Comparison of ENCODE assay signal across 8 mouse cellular contexts in the genomic region with DNA sequence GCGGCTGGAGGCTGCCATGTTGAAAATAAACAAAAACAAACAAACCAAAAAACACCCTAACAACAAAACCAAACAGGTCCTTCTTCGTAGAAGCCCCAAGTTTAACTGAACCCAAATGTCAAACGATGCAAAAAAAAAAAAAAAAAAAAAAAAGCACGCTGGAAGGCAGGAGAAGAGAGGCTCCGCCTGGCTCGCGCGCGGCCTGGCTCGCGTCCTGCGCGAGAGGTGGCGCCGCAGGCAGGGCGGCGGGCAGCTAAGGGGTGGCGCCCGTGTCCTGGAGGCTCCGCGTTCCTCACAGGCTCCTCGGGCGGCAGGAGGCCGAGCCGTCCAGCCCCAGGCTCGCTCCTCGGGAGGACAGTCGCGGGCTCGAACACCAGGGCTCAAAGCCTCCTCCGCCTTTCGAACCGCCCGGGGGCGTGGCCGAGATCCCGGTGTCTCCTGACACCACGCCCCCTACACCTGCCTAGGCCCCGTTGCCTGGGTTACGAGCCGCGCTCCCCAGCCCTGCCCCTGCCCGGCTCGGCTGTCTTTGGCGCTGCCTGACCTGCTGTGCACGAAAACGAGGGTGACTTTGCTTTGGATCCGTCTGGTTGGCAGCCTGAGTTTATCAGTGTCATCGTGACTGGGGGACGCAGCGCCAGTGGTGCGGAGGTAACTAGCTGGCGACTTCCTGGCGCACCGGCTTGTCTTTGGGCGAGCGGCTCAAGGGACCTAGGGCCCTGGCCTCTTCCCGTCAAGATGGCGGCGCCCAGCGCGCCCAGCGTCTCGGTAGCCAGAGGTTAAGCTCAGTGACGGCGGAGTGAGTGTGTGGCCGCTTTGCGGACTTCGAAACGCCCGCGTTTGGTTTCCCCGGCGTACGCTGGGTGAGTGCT. TPM values are rescaled to one million over a fixed set of nuclear protein-coding genes. Genes with fewer than 3 reads are reported as not detected.
DNase-seq lines count a peak whose midpoint lies in the region; ATAC-seq lines count a peak whose summit lies in the region.

A gene (plus strand): TSS at position 270 of the 872 bp plus-strand sequence.
A gene (minus strand): TSS at position 384 of the 872 bp plus-strand sequence.

- ATAC-seq in CD4-positive, CD25-positive, alpha-beta regulatory T cell, adult 4 months = peak; percentile 98
- peak; percentile 97 for ATAC-seq in heart, embryonic 14.5 days (ENCODE audit: insufficient number of reproducible peaks, insufficient read depth, low FRiP score, low read depth)
- peak; percentile 95 for ATAC-seq in liver, embryonic 13.5 days (ENCODE audit: low read depth)
- ATAC-seq in stomach, embryonic 16.5 days (ENCODE audit: insufficient read depth, low FRiP score) = peak; percentile 98

- H3K27me3 ChIP-seq in heart, embryonic 14.5 days (ENCODE audit: control insufficient read depth, insufficient read depth, low read length) = no peaks in the 10 kb centered on the region
- H3K27me3 ChIP-seq in liver, embryonic 13.5 days = no peaks in the 10 kb centered on the region
- H3K27me3 ChIP-seq in stomach, embryonic 16.5 days (ENCODE audit: control insufficient read depth, insufficient read depth, low read length) = no peaks in the 10 kb centered on the region

- DNase-seq in c-Kit-negative CD71-positive TER-119-positive erythroid progenitor cells, embryonic 14.5 days (ENCODE audit: low read depth, low spot score) = peak; percentile 97
- DNase-seq in fibroblast of lung, adult 2 months (ENCODE audit: low read depth) = peak; percentile 87
- peak; percentile 98 for DNase-seq in kidney, postnatal 14 days
- DNase-seq in liver, embryonic 13.5 days = peak; percentile 97
- peak; percentile 99 for DNase-seq in neural tube, embryonic 10.5 days (ENCODE audit: extremely low spot score, low spot score)

- H3K4me2 ChIP-seq in heart, embryonic 14.5 days (ENCODE audit: low read length) = peak within 1 kb of the TSS; percentile 85
- H3K4me2 ChIP-seq in liver, embryonic 13.5 days = peak within 1 kb of the TSS; percentile 89
- peak within 1 kb of the TSS; percentile 69 for H3K4me2 ChIP-seq in stomach, embryonic 16.5 days (ENCODE audit: low read depth, low read length)

- H3K4me3 ChIP-seq in heart, embryonic 14.5 days (ENCODE audit: control insufficient read depth in 1 of 2, insufficient read depth in 1 of 2, low read depth in 1 of 2, low read length in 2 of 2) = peak within 1 kb of the TSS; percentile 70 to 88
- peak within 1 kb of the TSS; percentile 72 for H3K4me3 ChIP-seq in liver, embryonic 13.5 days (replicated peaks)
- peak within 1 kb of the TSS; percentile 88 for H3K4me3 ChIP-seq in stomach, embryonic 16.5 days (replicated peaks; ENCODE audit: low read length)

- WGBS in heart, embryonic 14.5 days = under 1% methylated on average over 72 of the region's 75 CpGs
- WGBS in liver, embryonic 13.5 days (ENCODE audit: insufficient replicate concordance) = under 1% methylated on average over 74 of the region's 75 CpGs
- WGBS in stomach, embryonic 16.5 days = under 1% methylated on average over 74 of the region's 75 CpGs

- H3K9me3 ChIP-seq in heart, embryonic 14.5 days (ENCODE audit: control insufficient read depth, low read length) = no peaks in the 10 kb centered on the region
- no peaks in the 10 kb centered on the region for H3K9me3 ChIP-seq in liver, embryonic 13.5 days (replicated peaks)
- no peaks in the 10 kb centered on the region for H3K9me3 ChIP-seq in stomach, embryonic 16.5 days (replicated peaks; ENCODE audit: control insufficient read depth, low read length)

- peaks cover 0 to 15% of the 10 kb centered on the region in 2 experiments; a peak in 3 of 4 replicates for H3K4me1 ChIP-seq in heart, embryonic 14.5 days (ENCODE audit: control insufficient read depth in 2 of 2, insufficient read depth in 2 of 2, low read length in 2 of 2)
- peaks cover 48% of the 10 kb centered on the region for H3K4me1 ChIP-seq in liver, embryonic 13.5 days (replicated peaks)
- peaks cover 3% of the 10 kb centered on the region; the same call in 1 of the 2 replicates for H3K4me1 ChIP-seq in stomach, embryonic 16.5 days (ENCODE audit: control insufficient read depth, insufficient read depth, low read length)

- peak within 1 kb of the TSS; percentile 96 to 100 for H3K27ac ChIP-seq in heart, embryonic 14.5 days (replicated peaks in 1 of 2; ENCODE audit: control insufficient read depth in 1 of 2, insufficient read depth in 1 of 2, low read depth in 2 of 2, low read length in 2 of 2)
- peak within 1 kb of the TSS; percentile 91 for H3K27ac ChIP-seq in liver, embryonic 13.5 days
- H3K27ac ChIP-seq in stomach, embryonic 16.5 days (ENCODE audit: low read length) = peak within 1 kb of the TSS; percentile 97

- H3K9ac ChIP-seq in heart, embryonic 14.5 days (ENCODE audit: low read length) = peak within 1 kb of the TSS; percentile 79
- H3K9ac ChIP-seq in liver, embryonic 13.5 days = peak within 1 kb of the TSS; percentile 81
- peak within 1 kb of the TSS; percentile 84 for H3K9ac ChIP-seq in stomach, embryonic 16.5 days (ENCODE audit: low read length)

- H3K36me3 ChIP-seq in heart, embryonic 14.5 days (ENCODE audit: control insufficient read depth, insufficient read depth, low read length) = no peaks in the 10 kb centered on the region
- H3K36me3 ChIP-seq in liver, embryonic 13.5 days = no peaks in the 10 kb centered on the region
- no peaks in the 10 kb centered on the region for H3K36me3 ChIP-seq in stomach, embryonic 16.5 days (ENCODE audit: control insufficient read depth, insufficient read depth, low read length)

RNA-seq across cellular contexts. Expression of the first gene that starts in this region (rescaled TPM):
- 10 to 100 TPM; 37.6 to 44.7 TPM for polyA plus RNA-seq in CD4-positive, CD25-positive, alpha-beta regulatory T cell, adult 4 months (2017; shearing (Covaris generic))
- polyA plus RNA-seq in heart, embryonic 14.5 days (2014; fragmentation: Nextera tagmentation; extraction: Ambion mirVana) = 58.6 and 68.1 TPM in 2 replicates
- 27.4 and 31.4 TPM in 2 replicates for polyA plus RNA-seq in liver, embryonic 13.5 days (2015; fragmentation: Nextera tagmentation; extraction: Ambion mirVana)
- polyA plus RNA-seq in stomach, embryonic 16.5 days (2015; fragmentation: Nextera tagmentation; extraction: Ambion mirVana) = 34.6 and 38.1 TPM in 2 replicates

RNA-seq across cellular contexts. Expression of the second gene that starts in this region (rescaled TPM):
- polyA plus RNA-seq in CD4-positive, CD25-positive, alpha-beta regulatory T cell, adult 4 months (2017; shearing (Covaris generic)) = 10 to 100 TPM; 33.2 to 39.2 TPM
- 31.6 and 32.5 TPM in 2 replicates for polyA plus RNA-seq in heart, embryonic 14.5 days (2014; fragmentation: Nextera tagmentation; extraction: Ambion mirVana)
- polyA plus RNA-seq in liver, embryonic 13.5 days (2015; fragmentation: Nextera tagmentation; extraction: Ambion mirVana) = 27.1 and 27.8 TPM in 2 replicates
- 21.1 and 21.8 TPM in 2 replicates for polyA plus RNA-seq in stomach, embryonic 16.5 days (2015; fragmentation: Nextera tagmentation; extraction: Ambion mirVana)

Comparison
In these comparisons a context has a peak if more than half of its experiments do, and no peak if none do; other contexts are left out.
1. Peak in every context shown above with its lines: DNase-seq, ATAC-seq, H3K4me3 ChIP-seq and H3K27ac ChIP-seq.